Mouse (Mus musculus): ENCODE measurements around the gene Psd4.

GRCm38 (mm10) chr2:24367030-24367894 lies at the start of gene Psd4:
- TF ChIP-seq CTCF (conservative IDR thresholded peaks at IDR 0.05; ENCODE audit: insufficient read depth, insufficient read length, low read depth, low read length) (no peak), POLR2A (IDR thresholded peaks at IDR 0.05; ENCODE audit: low read depth, low read length) (no peak)

Data from kidney, adult 2 months (tissue).